Mouse (Mus musculus): Measurements from ENCODE around the gene Irs4. TPM values are rescaled to one million over a fixed set of nuclear protein-coding genes. Genes with fewer than 3 reads are reported as not detected.

The Irs4 gene
- not detected for total RNA-seq (2023)

DNA sequence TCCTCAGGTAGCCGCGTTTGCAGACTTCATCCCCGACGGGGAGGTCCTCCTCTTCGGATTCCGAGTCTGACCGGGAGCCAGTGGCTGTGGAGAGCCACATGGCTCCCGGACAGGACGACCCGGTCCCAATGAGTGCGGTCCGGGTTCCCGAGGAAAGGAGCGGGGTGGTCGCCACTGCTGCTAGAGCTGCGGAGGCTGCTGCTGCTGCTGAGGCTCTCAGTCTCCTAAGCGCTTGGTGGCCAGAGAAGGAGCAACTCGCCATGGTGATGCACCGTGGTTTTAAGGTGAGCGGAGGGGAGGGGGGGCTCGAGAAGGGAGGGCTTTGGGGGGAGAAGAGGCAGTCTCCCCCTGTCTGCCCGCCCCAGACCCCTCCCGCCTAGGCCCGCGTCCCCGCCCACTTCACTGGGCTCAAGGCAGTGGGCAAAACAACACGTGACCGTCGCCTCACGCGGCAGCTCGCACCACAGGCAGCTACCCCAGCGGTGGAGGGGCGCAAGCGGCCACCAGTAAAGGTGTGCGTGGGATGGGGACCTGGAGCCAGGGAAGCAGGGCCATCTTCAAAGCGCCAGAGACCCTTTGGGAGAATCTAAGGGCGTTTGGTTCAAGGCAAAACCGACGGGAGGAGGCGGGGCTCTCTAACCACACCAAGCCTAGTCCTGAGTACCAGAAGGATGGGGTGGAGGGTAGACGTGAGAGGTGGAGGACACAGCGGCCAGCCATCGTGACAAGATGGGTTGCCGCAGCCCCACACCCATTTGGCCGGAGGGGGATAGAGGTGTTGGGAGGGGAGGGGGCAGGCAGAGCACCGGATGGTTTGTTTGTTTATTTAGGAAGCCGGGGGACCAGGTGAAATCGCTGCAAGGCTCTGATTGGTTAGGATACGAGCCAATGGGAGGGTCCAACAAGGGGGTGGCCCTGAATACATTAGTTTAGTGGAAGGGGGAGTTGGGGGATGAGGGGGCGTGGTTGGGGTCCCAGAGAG is at the start of gene Irs4:
TSS of gene Irs4 (minus strand) at position 327 of the 982 bp plus-strand sequence.

Other genes starting within 250 kb of the Irs4 start
- not detected for gene Col4a5, start 249.9 kb downstream of the Irs4 start, total RNA-seq (2023)
- not detected for gene Gm15294, start 150.0 kb upstream of the Irs4 start, total RNA-seq (2023)

Measured in CD4-positive naive resting alpha-beta T cell, adult 76 days (primary cell).